Mouse (Mus musculus): ENCODE measurements around the gene Timp2.
"Not testable (repeated sequence)": the region's sequence is repeated elsewhere in the genome, so short reads cannot be mapped to it uniquely, and the experiment has no call there.

Timp2 gene

DNA sequence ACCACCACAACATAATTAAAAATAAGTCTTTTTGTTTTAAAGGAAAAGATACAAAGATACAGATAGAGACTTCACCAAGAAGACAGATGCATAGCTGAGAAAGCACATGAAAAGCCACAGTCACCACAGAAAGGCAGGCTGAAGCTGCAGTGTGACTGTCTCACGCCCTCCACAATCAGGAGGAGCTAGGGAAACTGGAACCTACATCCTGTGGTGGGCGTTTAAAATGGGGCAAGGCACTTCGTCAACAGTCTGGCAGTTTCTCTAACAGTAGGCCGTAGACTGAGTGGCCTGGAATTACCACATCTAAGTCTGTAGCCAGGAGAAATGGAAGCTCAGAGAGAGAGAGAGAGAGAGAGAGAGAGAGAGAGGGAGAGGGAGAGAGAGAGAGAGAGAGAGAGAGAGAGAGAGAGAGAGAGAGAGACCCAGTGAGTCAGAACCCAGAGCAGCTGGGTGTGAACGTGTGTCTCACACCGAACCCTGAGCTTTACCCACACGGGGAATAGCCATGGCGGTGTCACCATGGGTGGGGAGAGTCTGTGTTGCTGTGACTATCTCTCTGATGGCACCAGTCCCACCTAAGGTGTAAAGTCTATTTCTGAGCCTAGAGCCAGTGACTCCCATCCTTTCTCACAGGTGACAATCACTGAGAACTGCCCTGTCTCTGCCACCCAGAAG lies 17.9 kb downstream of the Timp2 start:
- in situ Hi-C loops (cut with MboI, MseI), result no loop called here

DNA sequence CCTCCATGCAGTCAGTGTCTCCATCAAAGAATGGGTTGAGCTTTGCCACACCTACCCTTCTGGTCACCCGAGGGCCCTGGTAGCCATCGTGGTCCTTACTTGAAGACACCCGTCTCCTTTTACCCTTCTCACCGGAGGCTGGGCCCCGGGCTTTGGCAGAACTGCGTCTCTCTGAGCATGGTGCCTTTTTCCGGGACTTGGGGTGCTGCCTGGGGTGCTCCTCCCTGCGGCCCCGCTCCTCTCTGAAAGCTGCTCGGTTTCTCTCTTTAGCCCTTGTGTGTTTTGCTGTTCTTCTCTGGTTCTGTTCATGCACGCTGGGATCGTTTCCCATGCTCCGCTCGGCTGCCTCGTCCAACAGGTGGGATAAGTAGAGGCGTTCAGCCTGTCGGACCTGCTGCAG lies 22.1 kb downstream of the Timp2 start:
- in situ Hi-C loops (cut with MboI, MseI), result no loop called here

GRCm38 (mm10) chr11:118332376-118332775 lies 23.2 kb downstream of the Timp2 start:
- in situ Hi-C loops (cut with MboI, MseI), result no loop called here

- in situ Hi-C loops (cut with MboI, MseI), result no loop called here
Measured at GRCm38 (mm10) chr11:118330777-118331176, 24.8 kb downstream of the Timp2 start.

- in situ Hi-C loops (cut with MboI, MseI), result no loop called here
Measured at GRCm38 (mm10) chr11:118330361-118330760, 25.2 kb downstream of the Timp2 start.

GRCm38 (mm10) chr11:118328947-118329346 lies 26.6 kb downstream of the Timp2 start:
- in situ Hi-C loops (cut with MboI, MseI), result loop anchor here (5.0 kb wide), 1 partner anchor 48 kb away; no protein-coding TSS in a partner anchor

DNA sequence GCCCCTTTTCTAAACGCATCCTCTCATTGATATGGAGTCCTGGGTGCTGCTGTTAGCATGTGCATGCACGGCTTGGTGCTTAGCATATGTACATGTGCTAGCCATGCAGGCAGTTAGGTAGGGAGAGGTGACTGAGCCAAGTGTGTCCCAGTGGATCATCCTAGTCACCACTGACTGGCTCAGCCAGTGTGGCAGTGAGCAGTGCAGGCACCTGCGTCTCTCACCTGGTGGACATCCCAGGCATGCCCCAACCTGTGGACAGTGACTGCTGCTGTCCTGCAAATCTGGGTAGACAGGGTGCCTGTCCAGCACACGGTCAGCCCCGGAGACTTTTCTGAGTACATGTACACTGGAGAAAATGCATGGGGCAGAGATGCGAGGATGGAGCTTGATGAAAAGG lies 27.0 kb downstream of the Timp2 start:
- in situ Hi-C loops (cut with MboI, MseI), result loop anchor here (5.0 kb wide), 1 partner anchor 49 kb away; no protein-coding TSS in a partner anchor

GRCm38 (mm10) chr11:118326991-118327971 lies 28.3 kb downstream of the Timp2 start:
- in situ Hi-C loops (cut with MboI, MseI), result loop anchor here (5.0 kb wide), 1 partner anchor 50 kb away; no protein-coding TSS in a partner anchor

- in situ Hi-C loops (cut with MboI, MseI), result loop anchor here (5.0 kb wide), 1 partner anchor 51 kb away; no protein-coding TSS in a partner anchor
Measured at GRCm38 (mm10) chr11:118326491-118326890, 29.0 kb downstream of the Timp2 start.

- in situ Hi-C loops (cut with MboI, MseI), result no loop called here
Measured at GRCm38 (mm10) chr11:118324541-118324940, 31.0 kb downstream of the Timp2 start.

GRCm38 (mm10) chr11:118323974-118324373 lies 31.6 kb downstream of the Timp2 start:
- in situ Hi-C loops (cut with MboI, MseI), result no loop called here

DNA sequence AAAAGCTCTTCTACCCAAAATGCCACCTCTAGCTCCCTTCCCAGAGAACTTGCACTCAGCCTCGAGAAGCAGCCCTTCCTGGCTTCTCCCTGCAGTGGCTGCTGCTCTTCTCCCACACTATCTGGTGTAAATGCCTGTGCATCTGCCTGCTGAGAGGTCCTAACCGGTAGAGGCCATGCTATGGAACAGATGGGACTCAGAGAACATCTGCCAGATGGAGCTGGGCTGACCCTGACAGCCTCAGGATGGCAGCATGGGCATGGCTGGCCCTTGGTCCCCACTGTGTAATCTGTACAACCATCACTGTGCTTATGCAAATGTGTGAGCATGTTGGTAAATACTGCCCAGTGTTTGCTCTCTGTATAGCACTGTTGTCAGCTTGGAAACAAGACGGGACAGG lies 32.9 kb downstream of the Timp2 start:
- in situ Hi-C loops (cut with MboI, MseI), result no loop called here

GRCm38 (mm10) chr11:118321971-118322370 lies 33.6 kb downstream of the Timp2 start:
- in situ Hi-C loops (cut with MboI, MseI), result no loop called here

DNA sequence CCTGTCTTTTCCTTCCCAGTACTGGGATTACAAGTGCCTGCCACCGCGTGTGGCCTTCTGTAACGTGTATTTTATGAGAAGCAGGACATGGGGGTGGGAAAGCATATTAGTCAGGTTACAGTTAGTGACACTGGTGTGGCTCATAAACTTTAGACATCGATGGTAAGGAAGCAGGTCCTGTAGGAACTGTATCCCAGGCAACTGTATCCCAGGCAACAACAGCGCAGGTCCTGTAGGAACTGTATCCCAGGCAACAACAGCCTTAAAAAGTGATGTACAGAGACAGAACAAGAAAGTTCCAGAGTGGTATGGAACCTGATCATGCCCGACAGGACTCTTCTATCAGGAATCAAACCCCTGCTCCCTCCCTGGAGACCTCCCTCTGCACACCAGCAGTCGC lies 34.0 kb downstream of the Timp2 start:
- in situ Hi-C loops (cut with MboI, MseI), result no loop called here

DNA sequence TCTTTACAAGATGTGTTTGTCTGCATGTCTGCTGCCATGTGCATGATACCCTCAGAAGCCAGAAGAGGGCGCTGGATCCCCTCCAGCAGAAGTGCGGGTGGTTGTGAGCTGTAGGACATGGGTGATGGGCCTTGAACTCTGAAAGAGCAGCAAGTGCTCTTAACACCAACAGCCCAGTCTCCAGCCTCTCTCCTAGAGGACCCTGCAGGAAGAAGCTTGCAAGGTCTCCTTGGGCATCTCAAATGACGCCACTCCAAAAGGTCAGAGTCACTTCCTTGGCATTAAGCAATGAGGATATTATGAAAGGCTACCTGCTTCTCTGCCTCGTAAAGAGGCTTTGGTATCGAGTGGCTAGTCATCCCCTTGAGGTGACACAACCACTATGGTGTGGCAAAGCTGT lies 36.9 kb downstream of the Timp2 start:
- in situ Hi-C loops (cut with MboI, MseI), result no loop called here

DNA sequence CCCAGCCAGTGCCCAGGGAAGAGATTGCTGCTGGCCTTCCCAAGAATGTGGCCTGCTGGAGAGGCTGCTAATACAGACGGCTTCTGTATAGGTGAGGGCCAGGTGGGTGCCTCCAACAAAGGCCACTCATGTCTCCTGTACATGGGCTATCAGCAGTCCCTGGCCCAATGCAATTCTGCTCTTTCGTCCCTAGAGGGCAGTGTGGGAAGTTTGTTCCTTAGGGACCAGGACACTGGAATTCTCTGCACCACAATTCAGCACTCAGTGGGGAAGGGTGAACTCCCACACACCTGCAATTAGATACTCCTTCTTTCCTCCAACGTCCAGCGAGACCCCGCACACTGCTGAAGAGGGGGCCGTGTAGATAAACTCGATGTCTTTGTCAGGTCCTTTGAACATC lies 38.4 kb downstream of the Timp2 start:
- in situ Hi-C loops (cut with MboI, MseI), result no loop called here

GRCm38 (mm10) chr11:118316231-118316806 lies 39.2 kb downstream of the Timp2 start:
- in situ Hi-C loops (cut with MboI, MseI), result no loop called here

- in situ Hi-C loops (cut with MboI, MseI), result no loop called here
Measured at GRCm38 (mm10) chr11:118312132-118312723, 43.3 kb downstream of the Timp2 start.

GRCm38 (mm10) chr11:118307962-118308361 lies 47.6 kb downstream of the Timp2 start:
- in situ Hi-C loops (cut with MboI, MseI), result not testable (repeated sequence)

DNA sequence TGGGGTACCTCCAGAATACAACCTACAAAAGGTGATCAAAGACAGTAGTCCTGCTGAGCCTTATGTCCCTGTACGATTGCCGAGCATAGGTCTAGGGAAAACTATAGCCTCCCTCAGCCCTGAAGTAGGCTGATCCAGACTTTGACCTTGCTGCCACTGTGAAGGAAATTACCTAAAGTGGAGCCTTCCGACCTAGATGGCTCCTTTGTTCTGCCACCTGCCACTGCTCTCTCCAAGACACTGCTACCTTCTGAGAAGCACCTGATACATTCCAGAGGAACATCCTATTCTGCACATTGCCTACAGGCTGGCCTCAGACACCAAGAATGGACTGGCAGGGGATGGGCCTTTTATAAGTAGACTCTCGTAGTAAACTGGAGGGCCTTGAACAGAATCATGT lies 51.6 kb downstream of the Timp2 start:
- in situ Hi-C loops (cut with MboI, MseI), result not testable (repeated sequence)

DNA sequence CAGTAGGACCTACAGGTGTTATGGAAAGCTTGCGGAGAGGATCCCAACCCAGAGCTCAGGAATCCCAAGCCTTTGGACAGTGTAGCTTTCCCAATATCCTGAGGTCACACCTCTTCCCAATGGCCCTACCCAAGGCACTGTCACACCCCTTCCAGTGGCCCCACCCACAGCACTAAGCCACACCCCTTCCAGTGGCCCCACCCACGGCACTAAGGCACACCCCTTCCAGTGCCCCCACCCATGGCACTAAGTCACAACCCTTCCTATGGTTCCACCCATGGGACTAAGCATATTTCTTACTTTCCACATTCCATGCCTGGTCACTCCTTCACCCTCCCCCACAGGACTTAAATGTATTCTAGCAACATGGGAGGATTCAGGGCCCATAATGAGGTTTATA lies 56.7 kb downstream of the Timp2 start:
- in situ Hi-C loops (cut with MboI, MseI), result no loop called here

DNA sequence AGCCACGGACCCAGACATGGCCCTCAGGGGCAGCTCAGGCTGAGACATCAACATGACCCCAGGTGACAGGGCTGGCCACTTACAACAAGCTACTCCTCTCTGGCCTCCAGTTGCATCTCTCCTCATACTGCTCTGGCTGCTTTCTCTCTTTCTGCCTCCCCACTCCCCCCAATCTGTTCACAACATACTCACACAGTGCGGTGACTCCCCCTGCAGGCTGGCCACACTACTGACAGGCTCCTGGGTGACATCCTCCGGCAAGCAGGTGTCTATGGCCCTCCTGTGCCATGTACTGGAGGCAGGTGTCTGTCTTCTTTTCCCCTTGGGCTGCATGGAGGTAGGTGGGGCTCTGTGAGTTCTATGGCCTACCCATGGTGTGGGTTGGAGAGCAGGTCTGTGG lies 57.6 kb downstream of the Timp2 start:
- in situ Hi-C loops (cut with MboI, MseI), result no loop called here

Measured in T-helper 2 cell (primary cell).